Mouse (Mus musculus) embryonic facial prominence, embryonic 12.5 days (tissue): ENCODE data around the gene Wdr25. TPM values are rescaled to one million over a fixed set of nuclear protein-coding genes. Genes with fewer than 3 reads are reported as not detected.

Experiments
- ATAC-seq: fragments of 200-750 bp; cut with Nextera tagmentation; 2 replicates; pipeline ENCODE4 v1.8.0; 2017; ENCODE audit not compliant: insufficient number of reproducible peaks, insufficient read depth, low FRiP score, low TSS enrichment
- H3K27ac ChIP-seq: fragments of 300-500 bp; sonication (generic); 2 replicates; pipeline ENCODE4 v1.5.1; 2016; ENCODE audit warnings: mild to moderate bottlenecking
- H3K27me3 ChIP-seq: fragments of 300-500 bp; sonication (generic); 2 replicates; pipeline ENCODE4 v1.6.1; 2016; ENCODE audit warnings: mild to moderate bottlenecking, moderate library complexity
- H3K36me3 ChIP-seq: fragments of 300-500 bp; sonication (generic); 2 replicates; pipeline ENCODE4 v1.6.1; 2016; ENCODE audit warnings: mild to moderate bottlenecking
- H3K4me1 ChIP-seq: fragments of 300-500 bp; sonication (generic); 2 replicates; pipeline ENCODE4 v1.6.1; 2016
- H3K4me2 ChIP-seq: fragments of 300-500 bp; sonication (generic); replicated peaks from 2 replicates; pipeline ENCODE4 v1.6.1; 2016; ENCODE audit warnings: mild to moderate bottlenecking, moderate library complexity
- H3K4me3 ChIP-seq: fragments of 300-500 bp; sonication (generic); 2 replicates; pipeline ENCODE4 v1.5.1; 2016; ENCODE audit warnings: mild to moderate bottlenecking
- H3K9ac ChIP-seq: fragments of 300-500 bp; sonication (generic); 2 replicates; pipeline ENCODE4 v1.6.1; 2016; ENCODE audit warnings: mild to moderate bottlenecking, moderate library complexity
- H3K9me3 ChIP-seq: fragments of 300-500 bp; sonication (generic); 2 replicates; pipeline ENCODE4 v1.6.1; 2016; ENCODE audit warnings: mild to moderate bottlenecking, moderate library complexity
- WGBS: fragments of 180-500 bp; shearing (Covaris S2); methylation state at CpG from one replicate; pipeline ENCODE4 v1.1.7; 2016; 5-methylcytosine and 5-hydroxymethylcytosine counted together
- polyA plus RNA-seq: library from polyadenylated mRNA; unstranded; fragments of >200 nt; fragmentation: Nextera tagmentation; extraction: Ambion mirVana; gene quantifications from 2 replicates; pipeline ENCODE4 v1.2.1, GENCODE M21; 2016

The Wdr25 gene
- polyA plus RNA-seq, 1 experiment from 2014 or later, result 9.3 TPM

DNA sequence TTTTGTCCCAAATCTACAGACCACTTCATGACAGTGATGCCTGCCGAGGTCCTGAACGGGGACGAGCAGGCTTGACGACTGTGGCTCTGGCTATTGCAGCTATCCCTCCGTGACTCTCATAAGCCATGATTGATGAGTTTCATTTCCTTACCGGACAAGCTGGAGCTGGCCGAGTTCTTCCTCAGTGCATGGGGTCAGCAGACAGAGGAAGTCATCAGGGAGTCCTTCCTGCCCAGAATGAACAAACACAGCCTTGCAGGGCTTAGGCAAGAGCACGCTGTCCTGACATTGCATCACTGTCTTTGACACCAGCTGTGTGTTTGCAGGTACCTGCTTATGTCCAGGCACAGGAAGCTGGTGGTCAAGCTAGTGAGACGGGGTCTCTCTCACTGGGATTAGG lies 97.0 kb downstream of the Wdr25 start:
- Histone ChIP-seq H3K4me3 (no peak overlapping the region), H3K27me3 (no peaks in the 10 kb centered on the region), H3K36me3 (no peaks in the 10 kb centered on the region), H3K9ac (no peak overlapping the region), H3K4me2 (no peak overlapping the region), H3K9me3 (no peaks in the 10 kb centered on the region), H3K4me1 (peaks cover 14% of the 10 kb centered on the region; the same call in 1 of the 2 replicates), H3K27ac (no peak overlapping the region)
- 67% methylated on average over 9 of the region's 9 CpGs for WGBS
- ATAC-seq, result no peak

DNA sequence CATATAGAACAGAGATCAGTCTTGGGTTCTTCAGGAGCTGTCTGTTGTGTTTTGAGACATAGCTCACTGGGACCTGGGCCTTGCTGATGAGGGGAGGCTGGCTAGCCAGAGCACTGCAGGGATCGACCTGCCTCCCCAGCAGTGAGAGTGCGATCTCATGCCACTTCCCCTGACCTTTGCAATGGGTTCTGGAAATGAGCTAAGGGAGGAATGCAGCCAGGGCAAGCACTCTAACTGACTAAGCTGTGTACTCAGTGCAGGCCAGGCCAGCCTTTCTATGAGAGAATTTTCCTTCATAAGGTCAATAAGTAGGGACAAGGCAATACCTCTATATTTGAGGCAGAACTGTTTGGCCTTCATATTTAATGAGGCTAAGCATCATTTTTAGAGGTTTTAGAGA lies 99.6 kb downstream of the Wdr25 start:
- WGBS, result 54% methylated on average over 2 of the region's 2 CpGs
- no peak overlapping the region for H3K4me2 ChIP-seq
- no peaks in the 10 kb centered on the region for H3K9me3 ChIP-seq
- H3K4me3 ChIP-seq, result no peak overlapping the region
- no peak for ATAC-seq
- no peak overlapping the region for H3K27ac ChIP-seq
- no peaks in the 10 kb centered on the region for H3K27me3 ChIP-seq
- no peak overlapping the region for H3K9ac ChIP-seq
- H3K4me1 ChIP-seq, result 0 out of 2 replicates have a peak, but pooled peaks cover 9% of the 10 kb centered on the region
- no peaks in the 10 kb centered on the region for H3K36me3 ChIP-seq

DNA sequence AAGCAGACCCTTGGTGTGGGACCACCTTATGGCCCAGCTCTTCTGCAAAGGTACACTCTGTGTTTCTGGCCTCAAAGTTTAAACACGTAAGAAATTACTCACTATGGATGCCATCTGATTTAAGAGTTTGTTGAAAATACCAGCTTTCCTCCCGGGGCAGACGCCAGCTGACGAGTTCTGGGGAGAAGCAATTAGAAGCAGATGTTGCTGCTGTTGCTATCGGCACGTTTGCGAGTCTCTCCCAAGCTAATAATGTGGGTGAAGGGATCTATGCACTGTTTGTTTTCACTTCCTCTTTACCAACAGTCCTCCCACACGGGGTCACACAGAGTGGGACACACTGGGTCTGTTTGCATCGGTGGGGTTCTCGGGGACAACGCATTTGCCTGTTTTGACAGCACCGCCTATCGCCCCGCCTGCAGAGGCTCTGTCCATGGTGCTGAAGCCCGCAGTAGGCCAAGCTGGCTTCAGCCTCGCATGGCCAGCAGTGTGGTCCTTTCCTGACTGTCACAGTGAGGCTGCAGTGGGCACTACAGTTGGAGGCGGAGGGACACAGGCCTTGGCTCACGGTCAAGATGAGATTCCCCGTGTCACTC lies 101.1 kb downstream of the Wdr25 start:
- Histone ChIP-seq H3K27ac (no peak overlapping the region), H3K4me2 (peak overlapping the region; percentile 47), H3K9me3 (no peaks in the 10 kb centered on the region), H3K9ac (no peak overlapping the region), H3K27me3 (no peaks in the 10 kb centered on the region), H3K4me3 (0 out of 2 replicates have a peak overlapping the region, but pooled peaks have one; percentile 3), H3K36me3 (no peaks in the 10 kb centered on the region), H3K4me1 (0 out of 2 replicates have a peak, but pooled peaks cover 9% of the 10 kb centered on the region)
- WGBS, result 6% methylated on average over 19 of the region's 19 CpGs
- 0 out of 2 replicates have a peak, but pooled peaks have one; percentile 36 for ATAC-seq

DNA sequence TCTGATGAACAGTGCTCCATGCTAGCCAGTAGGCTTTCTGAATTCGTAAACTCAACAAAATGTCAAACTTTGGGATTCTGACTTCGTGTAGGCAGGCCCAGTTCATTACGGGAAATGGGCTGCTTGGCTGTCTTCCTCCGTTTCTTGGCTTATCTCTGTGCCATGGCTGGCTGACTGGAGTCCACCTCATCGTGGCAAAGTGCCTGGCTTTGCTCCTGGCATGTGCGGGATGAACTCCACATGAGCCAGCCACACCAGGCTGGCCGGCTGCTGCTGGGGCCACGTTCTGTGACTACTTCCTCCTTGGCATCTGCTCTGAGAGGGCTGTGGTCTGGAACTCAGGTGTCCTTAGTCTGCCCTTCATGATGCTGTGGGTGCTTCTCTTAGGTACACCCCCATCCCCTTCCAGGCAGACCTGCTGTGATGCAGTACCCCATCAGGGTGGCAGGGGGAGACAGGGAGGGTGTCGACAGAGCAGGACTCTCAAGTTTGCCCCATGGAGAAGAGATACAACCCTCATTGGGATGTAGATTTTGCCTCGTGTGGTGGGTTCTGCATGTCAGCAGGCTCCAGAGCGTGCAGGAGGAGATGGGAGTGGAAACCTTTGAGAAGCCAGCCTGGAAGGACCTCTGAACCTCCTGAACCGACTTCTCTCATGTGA lies 102.7 kb downstream of the Wdr25 start:
- Histone ChIP-seq H3K4me3 (no peak overlapping the region), H3K9ac (no peak overlapping the region), H3K27ac (no peak overlapping the region), H3K4me2 (no peak overlapping the region), H3K36me3 (no peaks in the 10 kb centered on the region), H3K9me3 (no peaks in the 10 kb centered on the region), H3K4me1 (0 out of 2 replicates have a peak, but pooled peaks cover 9% of the 10 kb centered on the region), H3K27me3 (no peaks in the 10 kb centered on the region)
- no peak for ATAC-seq
- WGBS, result 81% methylated on average over 12 of the region's 12 CpGs

DNA sequence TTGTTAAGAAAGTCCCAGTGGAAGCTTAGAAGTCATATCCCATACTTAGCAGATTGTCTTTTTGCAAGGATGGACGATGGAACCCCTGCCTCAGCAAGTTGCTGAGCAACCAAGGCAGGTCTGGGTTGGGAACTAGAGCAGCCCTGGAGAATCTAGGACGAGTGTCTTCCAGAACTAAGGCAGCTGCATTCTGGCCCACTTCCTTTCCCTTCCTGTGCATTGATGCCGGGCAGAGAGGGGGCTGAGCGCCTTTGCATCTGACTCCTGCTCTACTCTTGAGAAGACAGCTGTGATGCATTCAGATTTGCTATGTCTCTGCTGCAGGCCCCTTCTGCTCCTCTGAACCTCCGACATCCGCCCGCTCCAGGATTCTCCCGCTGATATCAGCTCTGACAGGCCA lies 103.8 kb downstream of the Wdr25 start:
- Histone ChIP-seq H3K27me3 (no peaks in the 10 kb centered on the region), H3K9me3 (no peaks in the 10 kb centered on the region), H3K4me1 (0 out of 2 replicates have a peak, but pooled peaks cover 9% of the 10 kb centered on the region), H3K27ac (no peak overlapping the region), H3K4me2 (no peak overlapping the region), H3K9ac (no peak overlapping the region), H3K36me3 (no peaks in the 10 kb centered on the region), H3K4me3 (no peak overlapping the region)
- WGBS, result 75% methylated on average over 8 of the region's 8 CpGs
- no peak for ATAC-seq

DNA sequence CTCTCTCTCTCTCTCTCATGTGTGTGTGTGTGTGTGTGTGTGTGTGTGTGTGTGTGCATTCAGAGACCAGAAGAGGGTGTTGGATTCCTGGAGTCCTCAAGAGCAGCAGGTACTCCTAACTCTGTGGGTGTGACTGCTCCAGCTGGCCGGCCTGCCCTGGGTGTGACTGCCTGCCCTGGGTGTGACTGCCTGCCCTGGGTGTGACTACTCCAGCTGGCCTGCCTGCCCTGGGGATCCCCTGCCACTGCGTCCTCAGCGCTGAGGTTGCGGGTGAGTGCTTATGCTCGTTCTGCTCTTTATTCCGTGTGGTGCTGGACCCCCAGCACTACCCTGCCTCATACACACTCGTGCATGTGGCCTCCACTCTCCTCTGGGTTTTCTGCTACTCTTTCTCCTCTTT lies 109.5 kb downstream of the Wdr25 start:
- WGBS, result 72% methylated on average over 7 of the region's 7 CpGs

DNA sequence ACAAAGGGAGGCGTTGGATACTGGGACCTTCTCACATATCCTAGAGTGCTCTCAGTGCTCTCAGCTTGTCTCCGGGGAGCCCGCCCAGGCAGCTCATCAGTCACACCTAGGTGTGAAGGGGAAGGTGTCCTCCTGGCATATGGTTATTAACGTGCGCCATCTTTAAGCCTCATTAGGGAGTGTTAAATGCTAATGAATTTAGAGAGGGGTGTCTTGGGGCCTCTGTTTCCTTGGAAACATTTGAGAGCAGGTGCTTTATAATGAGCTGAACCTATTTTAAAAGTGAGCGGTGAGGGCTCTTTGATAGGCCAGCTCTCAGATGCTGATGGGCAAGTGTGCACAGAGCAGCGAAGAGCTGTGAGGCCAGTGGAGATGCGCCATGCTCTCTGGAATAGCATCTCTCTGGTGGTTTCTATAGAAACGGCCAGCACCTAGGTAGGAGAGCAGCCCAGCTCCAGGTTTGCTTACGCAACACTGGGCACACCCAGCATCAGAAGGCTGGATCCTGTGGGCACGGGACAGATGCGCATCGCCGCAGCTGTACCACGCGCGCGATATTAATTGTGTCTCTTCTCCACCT lies 116.7 kb downstream of the Wdr25 start:
- no peak overlapping the region for H3K4me2 ChIP-seq
- no peaks in the 10 kb centered on the region for H3K4me1 ChIP-seq
- H3K27me3 ChIP-seq, result no peaks in the 10 kb centered on the region
- H3K36me3 ChIP-seq, result no peaks in the 10 kb centered on the region
- WGBS, result 88% methylated on average over 18 of the region's 18 CpGs
- H3K27ac ChIP-seq, result no peak overlapping the region
- H3K4me3 ChIP-seq, result no peak overlapping the region
- no peaks in the 10 kb centered on the region for H3K9me3 ChIP-seq
- no peak overlapping the region for H3K9ac ChIP-seq
- ATAC-seq, result no peak

More for the DNA sequence above, 109.5 kb downstream of the Wdr25 start:
- H3K4me3 ChIP-seq, result no peak overlapping the region
- H3K36me3 ChIP-seq, result no peaks in the 10 kb centered on the region
- no peaks in the 10 kb centered on the region for H3K27me3 ChIP-seq
- no peaks in the 10 kb centered on the region for H3K9me3 ChIP-seq
- ATAC-seq, result no peak
- H3K9ac ChIP-seq, result no peak overlapping the region
- no peaks in the 10 kb centered on the region for H3K4me1 ChIP-seq
- no peak overlapping the region for H3K27ac ChIP-seq
- no peak overlapping the region for H3K4me2 ChIP-seq

DNA sequence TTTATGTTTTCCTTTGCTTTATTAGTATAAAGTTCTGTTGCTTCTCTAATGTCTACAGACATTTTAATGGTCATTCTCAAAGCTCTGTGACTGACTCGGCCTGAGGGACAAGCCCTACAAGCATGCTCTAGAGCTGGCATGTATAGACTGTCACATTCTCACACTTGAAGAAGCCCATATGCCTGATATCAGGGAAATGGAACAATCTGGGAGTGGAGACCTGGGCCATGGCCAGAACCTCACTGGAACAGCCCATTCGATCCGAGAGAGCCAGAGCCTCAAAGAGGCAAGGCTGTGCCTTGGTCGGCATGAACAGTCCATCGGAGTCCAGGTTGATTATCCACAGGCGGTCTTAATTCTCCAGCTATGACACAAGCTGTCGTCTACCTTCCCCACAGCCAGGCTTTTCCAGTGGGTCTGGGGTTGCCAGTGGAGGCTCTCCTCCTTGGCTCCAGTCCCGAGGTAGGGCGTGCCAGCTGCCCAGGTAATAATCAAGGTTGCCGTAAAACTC lies 128.8 kb downstream of the Wdr25 start:
- ATAC-seq, result no peak
- Histone ChIP-seq H3K27ac (no peak overlapping the region), H3K9me3 (no peaks in the 10 kb centered on the region), H3K27me3 (no peaks in the 10 kb centered on the region), H3K4me1 (no peaks in the 10 kb centered on the region), H3K36me3 (peaks cover 9% of the 10 kb centered on the region), H3K9ac (no peak overlapping the region), H3K4me3 (no peak overlapping the region), H3K4me2 (no peak overlapping the region)
- WGBS, result 83% methylated on average over 10 of the region's 10 CpGs

DNA sequence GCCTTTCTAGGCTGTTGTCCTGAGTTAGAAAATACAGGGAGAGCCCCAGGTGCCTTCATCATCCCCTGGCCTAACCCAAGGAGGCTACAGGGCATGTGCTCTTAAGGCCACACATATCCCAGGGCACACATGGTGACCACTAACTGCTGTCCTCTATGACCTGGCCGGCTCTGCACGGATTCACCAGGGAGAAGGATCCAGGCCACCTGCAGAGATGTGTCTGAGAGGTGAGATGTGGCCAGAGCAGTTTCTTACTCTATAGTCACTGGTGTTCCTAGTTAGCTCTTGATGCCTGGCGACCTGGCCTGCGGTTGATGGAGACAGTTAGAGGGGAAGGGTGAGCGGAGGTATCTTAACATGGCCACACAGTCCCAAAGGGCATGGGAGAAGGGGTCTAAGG lies 129.5 kb downstream of the Wdr25 start:
- no peak for ATAC-seq
- no peaks in the 10 kb centered on the region for H3K9me3 ChIP-seq
- no peak overlapping the region for H3K4me3 ChIP-seq
- no peak overlapping the region for H3K9ac ChIP-seq
- H3K4me2 ChIP-seq, result no peak overlapping the region
- WGBS, result 86% methylated on average over 5 of the region's 5 CpGs
- peaks cover 14% of the 10 kb centered on the region for H3K36me3 ChIP-seq
- no peaks in the 10 kb centered on the region for H3K4me1 ChIP-seq
- H3K27ac ChIP-seq, result no peak overlapping the region
- H3K27me3 ChIP-seq, result no peaks in the 10 kb centered on the region

DNA sequence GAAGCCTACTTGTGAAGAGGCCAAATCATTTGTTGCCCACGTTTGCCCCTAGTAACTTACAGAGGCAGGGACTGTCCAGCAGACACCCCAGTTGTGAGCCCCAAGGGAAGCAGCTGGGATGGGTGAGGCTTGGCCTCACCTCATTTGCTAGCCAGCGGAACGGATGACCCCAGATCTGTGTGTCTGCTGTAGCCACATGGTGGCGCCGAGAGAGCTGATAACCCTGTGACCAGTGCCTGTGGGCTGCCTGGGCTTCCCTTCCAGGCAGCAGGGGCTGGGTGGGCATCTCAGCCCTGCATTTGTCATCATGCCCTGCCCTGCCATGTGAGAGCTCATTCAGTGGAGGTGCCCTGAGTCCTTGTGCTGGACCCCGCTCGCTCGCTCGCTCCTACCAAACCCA lies 130.3 kb downstream of the Wdr25 start:
- Histone ChIP-seq H3K9me3 (no peaks in the 10 kb centered on the region), H3K4me1 (no peaks in the 10 kb centered on the region), H3K27ac (no peak overlapping the region), H3K4me3 (no peak overlapping the region), H3K36me3 (peaks cover 15% of the 10 kb centered on the region), H3K4me2 (no peak overlapping the region), H3K9ac (no peak overlapping the region), H3K27me3 (no peaks in the 10 kb centered on the region)
- ATAC-seq, result no peak
- WGBS, result 55% methylated on average over 9 of the region's 9 CpGs

DNA sequence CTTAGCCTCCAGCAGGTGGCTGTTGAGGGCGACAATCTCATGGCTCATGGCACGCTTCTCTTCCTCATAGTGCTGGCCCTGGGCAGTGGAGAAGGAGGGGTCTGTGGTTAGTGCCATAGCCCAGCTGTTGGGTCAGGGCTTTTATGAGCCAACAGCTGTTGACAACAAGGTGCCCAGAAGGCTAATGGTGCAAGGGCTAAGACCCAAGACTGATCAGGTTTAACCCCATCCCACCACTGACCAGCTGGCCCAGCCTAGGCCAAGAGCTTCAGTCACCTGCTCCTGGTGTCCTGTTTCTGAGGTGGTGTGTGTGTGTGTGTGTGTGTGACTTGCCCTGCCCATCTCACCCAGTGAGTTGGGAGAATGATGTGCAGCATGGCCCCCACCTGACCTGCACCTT lies 143.6 kb downstream of the Wdr25 start:
- peaks cover 11% of the 10 kb centered on the region; the same call in 1 of the 2 replicates for H3K36me3 ChIP-seq
- WGBS, result 83% methylated on average over 2 of the region's 2 CpGs
- H3K4me3 ChIP-seq, result no peak overlapping the region
- no peaks in the 10 kb centered on the region for H3K4me1 ChIP-seq
- no peak for ATAC-seq
- no peaks in the 10 kb centered on the region; the same call in 1 of the 2 replicates for H3K9me3 ChIP-seq
- no peak overlapping the region for H3K27ac ChIP-seq
- H3K27me3 ChIP-seq, result peaks cover 49% of the 10 kb centered on the region
- no peak overlapping the region for H3K4me2 ChIP-seq
- H3K9ac ChIP-seq, result no peak overlapping the region
